16 mouse cellular contexts compared by ENCODE assay signal in genomic region chr7:29014984-29015383, GRCm38 (mm10). TPM values are rescaled to one million over a fixed set of nuclear protein-coding genes. Genes with fewer than 3 reads are reported as not detected.
DNase-seq lines count a peak whose midpoint lies in the region; TF ChIP-seq lines count a peak whose summit lies in the region.
"Had no signal": no experiment of that assay in that cellular context is flagged by ENCODE, and none has a peak within 500 bp of the region (broad histone marks: within the 10 kb centered on the region; RNA-seq: fewer than 3 reads in every experiment).

No protein-coding gene starts in this region.

- DNase-seq in layer of hippocampus, adult 2 months (ENCODE audit: low spot score in 2 of 2): no peak
- DNase-seq in layer of hippocampus, adult 18-20 months (ENCODE audit: low spot score in 2 of 2): no peak
- peak; percentile 43 for DNase-seq in thymus, postnatal 4 days
- no peak for DNase-seq in thymus, postnatal 25 days
- peak; percentile 70 for DNase-seq in ZHBTc4 (ENCODE audit: low read depth, low spot score)
- DNase-seq in cerebellum, adult 9-11 months: no peak
- no peak for DNase-seq in adrenal gland, postnatal 14 days
- DNase-seq: cerebellum, adult 11-12 months; gastrocnemius, postnatal 25 days; heart, postnatal 4 days; kidney, postnatal 25 days; left cerebral cortex, postnatal 4 days; right cerebral cortex, postnatal 25 days; thymus, adult 2 months had no signal

- H3K4me3 ChIP-seq in layer of hippocampus, adult 2 months: no peak overlapping the region
- H3K4me3 ChIP-seq: heart, embryonic 12.5 days; neural tube, embryonic 13.5 days had no signal

- peak; percentile 61 for TF ChIP-seq CTCF in layer of hippocampus, adult 2 months (conservative IDR thresholded peaks at IDR 0.05)

- no peak overlapping the region for H3K27ac ChIP-seq in layer of hippocampus, adult 2 months
- H3K27ac ChIP-seq: neural tube, embryonic 13.5 days had no signal

RNA-seq across cellular contexts. Expression of gene Map4k1, which starts 33.1 kb away (rescaled TPM):
- total RNA-seq in layer of hippocampus, adult 2 months (2021): 1 to 10 TPM in 1 of 2 experiments, under 1 TPM in 1; 0.90 to 1.8 TPM
- total RNA-seq in layer of hippocampus, adult 18-20 months (2021): 1 to 10 TPM in 1 of 2 experiments, under 1 TPM in 1; 0.99 to 1.3 TPM
- total RNA-seq in adrenal gland, postnatal 14 days (2021): 1.8 and 7.9 TPM in 2 replicates

RNA-seq across cellular contexts. Expression of gene Eif3k, which starts 33.3 kb away (rescaled TPM):
- 100 to 1,000 TPM; 198 to 202 TPM for total RNA-seq in layer of hippocampus, adult 2 months (2021)
- total RNA-seq in layer of hippocampus, adult 18-20 months (2021): 100 to 1,000 TPM; 201 to 212 TPM
- total RNA-seq in adrenal gland, postnatal 14 days (2021): 233 and 240 TPM in 2 replicates

RNA-seq across cellular contexts. Expression of gene Actn4, which starts 52.8 kb away (rescaled TPM):
- 100 to 1,000 TPM; 131 to 134 TPM for total RNA-seq in layer of hippocampus, adult 2 months (2021)
- 100 to 1,000 TPM; 127 to 136 TPM for total RNA-seq in layer of hippocampus, adult 18-20 months (2021)
- 271 and 282 TPM in 2 replicates for total RNA-seq in adrenal gland, postnatal 14 days (2021)

Comparison
In these comparisons a context has a peak if more than half of its experiments do, and no peak if none do; other contexts are left out.
1. DNase-seq: peak in thymus, postnatal 4 days (single experiment) and ZHBTc4 (single experiment); none in layer of hippocampus, adult 2 months (0 of 2), layer of hippocampus, adult 18-20 months (0 of 2), thymus, postnatal 25 days (single experiment), cerebellum, adult 9-11 months (single experiment) and adrenal gland, postnatal 14 days (single experiment).